Mouse (Mus musculus): ENCODE results near the gene Mgea5.

The Mgea5 gene

DNA sequence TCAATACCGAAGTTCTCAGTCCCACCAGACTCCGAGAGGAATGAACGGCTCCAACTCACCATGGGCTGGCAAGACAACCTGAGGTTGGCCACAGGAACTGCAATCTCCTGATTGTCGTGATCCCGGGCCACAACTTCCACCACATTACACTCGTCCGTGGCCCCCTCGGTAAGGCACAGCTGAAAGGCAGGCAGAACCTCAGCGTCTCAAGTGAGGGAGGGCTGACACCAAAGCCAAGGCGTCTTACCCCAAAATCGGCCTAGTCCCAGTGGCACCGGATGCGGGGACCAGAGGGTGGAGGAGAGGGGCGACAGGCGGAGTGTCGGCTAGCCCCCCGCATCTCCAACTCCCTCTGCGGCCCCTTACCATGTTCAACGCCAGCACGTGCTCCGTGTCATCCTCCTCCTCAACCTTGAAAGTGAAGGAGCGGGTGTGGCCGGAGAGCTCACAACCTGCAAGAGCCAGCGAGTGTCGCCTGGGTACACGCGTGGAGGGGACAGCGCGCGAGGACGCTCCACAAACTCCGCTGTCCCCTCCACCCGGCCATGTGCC, 34.9 kb downstream of the Mgea5 start:
- peak in 1 of 2 experiments; percentile 9 for DNase-seq (ENCODE audit: low spot score in 2 of 2)

DNA sequence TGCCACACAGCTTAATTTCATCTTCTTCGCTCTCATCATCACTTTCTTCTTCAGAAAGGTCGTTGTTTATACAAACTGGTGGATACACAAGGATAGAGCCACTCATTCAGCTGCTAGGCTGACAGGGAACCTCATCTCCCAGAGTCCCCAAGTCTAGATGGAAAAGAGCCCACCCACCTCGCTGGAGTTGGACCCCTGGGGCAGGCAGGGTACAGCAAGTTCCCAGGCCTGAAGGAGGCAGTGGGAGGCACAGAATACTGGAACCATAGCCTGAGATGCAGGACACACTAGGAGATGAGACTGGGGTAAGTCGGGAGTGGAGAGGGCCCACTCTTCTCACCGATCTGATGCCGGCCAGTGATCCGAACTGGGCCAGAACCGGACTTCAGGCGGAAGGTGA, 35.4 kb downstream of the Mgea5 start:
- DNase-seq (ENCODE audit: low spot score in 2 of 2) = no peak

DNA sequence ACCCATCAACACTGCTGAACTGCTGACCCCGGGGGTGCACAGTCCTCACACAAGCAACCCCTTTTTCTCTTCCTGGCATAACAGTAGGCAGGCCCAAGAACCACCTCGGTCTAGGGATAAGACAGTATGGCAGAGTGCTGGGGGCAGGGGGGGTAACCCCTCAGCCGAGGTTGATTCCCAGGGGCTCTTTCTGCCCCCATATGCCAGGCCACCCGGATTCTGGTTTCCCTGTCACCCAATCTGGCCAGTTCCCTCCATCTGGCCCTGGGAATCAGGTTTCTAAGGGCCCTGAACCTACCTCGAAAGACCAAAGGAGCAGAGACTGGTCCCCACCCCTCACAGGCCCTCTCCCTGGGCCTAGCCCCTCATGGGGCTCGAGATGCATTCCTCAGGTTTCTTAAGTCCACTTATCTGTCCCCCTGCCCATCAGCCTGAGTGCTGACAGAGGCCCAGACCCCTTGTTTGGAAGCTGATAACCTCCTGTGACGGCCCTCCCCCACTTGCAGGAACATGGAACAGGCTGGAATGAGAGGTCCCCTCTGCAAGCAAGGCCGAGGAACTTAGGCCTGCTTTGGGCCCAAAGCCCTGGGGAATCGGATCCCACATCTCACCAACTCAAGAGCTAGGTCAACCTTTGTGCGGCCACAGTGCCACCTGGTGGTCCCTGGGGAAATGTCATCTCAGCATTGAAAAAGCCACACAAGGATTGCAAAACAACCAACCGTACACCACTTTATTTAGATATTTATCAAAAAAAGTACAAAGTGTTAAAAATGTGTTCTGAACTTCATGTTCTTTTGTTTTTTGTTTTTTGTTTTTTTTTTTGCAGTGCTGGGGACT, 36.4 kb downstream of the Mgea5 start:
- DNase-seq (ENCODE audit: low spot score in 2 of 2) = peak; percentile 84 to 91

DNA sequence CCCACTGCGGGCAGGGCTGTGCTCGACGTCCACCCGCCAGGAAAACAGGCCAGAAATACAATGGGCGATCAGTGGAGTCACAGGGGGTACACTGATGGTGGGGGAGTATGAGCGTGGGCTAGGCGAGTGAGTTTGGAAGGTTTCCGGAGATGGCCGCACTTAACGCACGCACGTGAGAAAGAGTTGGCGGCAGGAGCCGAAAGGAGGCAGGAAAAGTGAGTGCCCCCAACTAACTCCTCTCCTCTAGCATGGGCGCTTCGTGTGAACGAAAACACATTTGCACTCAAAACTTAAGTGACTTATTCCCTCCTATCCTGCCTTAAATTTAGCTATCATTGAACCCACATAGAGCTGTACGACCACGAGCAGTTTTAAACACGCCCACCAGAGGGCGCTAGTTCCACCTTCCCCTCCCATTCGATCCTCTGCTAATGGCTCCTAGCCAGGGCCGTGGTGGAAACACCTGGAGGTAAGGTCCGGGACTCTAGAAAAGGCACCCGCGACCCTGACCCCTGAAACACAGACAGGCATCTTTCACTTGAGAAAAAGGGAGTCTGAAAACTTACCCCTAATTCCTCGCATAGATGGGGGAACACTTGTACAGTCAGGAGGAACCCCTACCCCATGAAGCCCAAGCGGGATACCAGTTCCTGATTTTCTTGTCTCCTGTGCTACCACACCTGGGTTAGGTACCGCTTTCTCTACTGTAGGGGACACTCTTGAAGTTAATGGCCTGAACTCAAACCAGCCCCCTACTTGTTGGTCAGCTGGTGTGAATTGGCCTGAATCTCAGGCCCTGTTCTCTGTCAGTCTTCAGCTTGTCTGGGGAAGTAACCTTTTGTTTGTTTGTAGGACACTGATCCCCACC, 37.2 kb downstream of the Mgea5 start:
- peak; percentile 69 to 76 for DNase-seq (ENCODE audit: low spot score in 2 of 2)

DNA sequence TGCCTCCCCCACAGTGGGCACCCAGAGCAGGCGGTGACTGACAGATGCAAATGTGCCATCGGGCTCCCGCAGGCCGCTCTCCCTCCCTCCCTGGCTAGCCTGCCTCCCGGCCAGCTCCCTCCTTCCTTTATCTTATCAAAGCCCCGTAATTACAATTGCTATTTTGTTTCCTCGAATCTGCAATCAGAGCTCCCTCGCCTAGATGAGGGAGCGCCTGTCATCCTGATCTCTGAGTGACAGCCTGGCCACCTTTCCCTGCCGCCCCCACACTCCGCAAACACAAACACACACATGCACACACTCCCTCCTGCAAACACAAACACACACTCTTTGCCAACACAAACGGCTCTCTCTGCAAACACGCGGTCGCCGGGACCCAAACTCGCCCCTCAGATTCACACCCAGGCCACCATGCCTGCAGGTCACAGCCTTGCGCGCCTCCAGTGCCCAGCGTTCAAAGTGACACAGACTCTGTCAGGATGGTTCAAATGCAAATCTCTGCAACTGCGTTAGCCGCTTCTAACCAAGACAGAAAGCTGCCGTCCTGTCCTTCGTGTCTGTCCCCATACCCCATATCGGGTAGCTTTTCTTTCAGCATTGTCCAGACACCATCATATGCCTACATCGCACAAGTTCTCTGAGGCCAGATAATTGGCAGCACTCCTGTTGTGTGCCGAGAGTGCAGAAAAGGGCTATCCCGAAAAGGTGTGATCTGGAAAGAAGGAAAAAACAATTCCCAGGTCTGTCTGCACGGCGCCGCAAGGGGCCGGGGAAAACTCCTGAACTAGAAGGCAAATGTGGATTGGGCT, 38.1 kb downstream of the Mgea5 start:
- no peak for DNase-seq (ENCODE audit: low spot score in 2 of 2)

DNA sequence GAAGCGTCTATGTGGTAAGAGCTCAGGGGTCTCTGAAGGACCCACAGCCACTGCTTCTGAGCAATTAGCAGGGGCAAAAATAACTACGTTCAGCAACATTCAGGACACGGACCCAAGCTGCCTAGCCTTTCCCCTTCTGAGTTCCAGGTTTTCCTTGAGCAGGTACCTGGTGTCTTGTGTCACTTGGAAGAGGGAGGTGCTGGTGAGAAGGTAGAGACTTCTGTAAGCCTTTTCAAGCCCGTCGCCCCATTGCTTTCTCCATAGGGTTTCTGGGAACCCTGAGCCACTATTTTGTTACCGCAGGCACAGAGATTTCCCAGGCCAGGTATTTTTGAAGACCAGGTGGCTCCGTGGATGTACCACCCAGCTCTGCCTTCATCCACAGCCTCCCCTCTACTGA, 40.0 kb downstream of the Mgea5 start:
- no peak for DNase-seq (ENCODE audit: low spot score in 2 of 2)

DNA sequence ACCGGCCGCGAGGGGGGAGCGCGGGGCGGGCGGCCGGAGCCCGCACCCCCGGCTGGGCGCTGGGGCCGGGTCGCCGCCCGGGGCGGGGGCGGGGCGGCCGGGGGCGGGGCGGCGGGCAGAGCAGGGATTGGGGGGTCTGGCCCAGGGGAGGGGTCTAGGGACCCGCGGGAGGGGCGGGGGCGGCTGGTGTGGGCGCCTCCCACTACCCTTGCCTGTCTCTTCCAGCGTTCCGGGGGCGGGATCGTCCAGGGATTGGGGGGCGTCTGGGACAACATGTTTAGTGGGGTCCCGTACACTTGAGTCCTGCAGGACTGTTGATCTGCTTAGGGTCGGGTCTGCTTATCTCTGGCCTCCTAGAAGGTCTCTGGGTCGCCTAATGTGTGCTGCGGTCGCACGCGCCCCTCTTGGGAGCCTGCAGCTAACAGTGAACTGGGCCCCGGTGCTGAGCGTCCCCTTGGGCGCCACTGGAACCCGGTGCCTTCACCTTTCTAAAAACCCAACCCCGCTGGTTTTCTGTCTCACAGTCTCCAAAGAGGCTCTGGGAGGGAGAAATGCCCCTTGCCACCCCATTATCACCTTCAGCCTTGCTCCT, 40.6 kb downstream of the Mgea5 start:
- no peak for DNase-seq (ENCODE audit: low spot score in 2 of 2)

DNA sequence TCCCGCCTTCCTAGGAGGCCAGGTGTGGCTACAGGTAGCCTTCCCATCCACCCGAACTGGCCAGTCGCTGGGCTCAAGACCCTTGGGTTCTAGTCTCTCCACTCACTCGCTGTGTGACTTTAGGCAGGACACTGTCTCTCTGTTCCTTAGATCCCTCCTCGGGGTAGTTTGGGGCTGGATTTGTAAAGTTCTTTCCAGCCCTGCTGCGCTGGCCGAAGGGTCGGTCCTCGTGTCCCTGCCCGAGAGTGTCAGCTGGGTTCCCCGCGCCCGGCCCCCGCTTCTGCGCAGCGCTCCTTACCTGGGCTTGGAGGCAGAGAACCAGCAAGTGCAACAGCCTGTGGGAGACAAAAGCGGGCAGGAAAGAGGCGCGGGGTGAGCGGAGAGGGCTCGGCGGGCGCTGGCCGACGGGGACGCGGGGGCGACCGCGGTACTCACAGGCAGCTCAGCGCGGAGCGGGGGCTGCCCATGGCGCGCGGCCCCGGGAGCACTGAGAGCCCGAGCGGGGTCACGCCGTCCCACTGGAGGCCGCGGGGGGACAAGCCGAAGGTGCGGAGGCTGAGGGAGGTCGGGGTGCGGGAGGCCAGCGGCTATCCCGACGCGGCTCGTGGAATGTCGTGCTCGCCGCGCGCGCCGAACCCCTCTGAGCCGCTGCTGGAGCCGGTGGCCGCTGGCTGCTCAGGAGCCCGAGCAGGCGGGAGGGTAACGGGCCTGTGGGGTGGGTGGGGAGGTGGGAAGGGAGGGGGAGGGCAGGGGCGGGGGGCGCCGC, 41.2 kb downstream of the Mgea5 start, which contains the start of gene Fgf8:
Fgf8 (minus strand) TSS at position 698 of the 766 bp plus-strand sequence.
- no peak for DNase-seq (ENCODE audit: low spot score in 2 of 2)

DNA sequence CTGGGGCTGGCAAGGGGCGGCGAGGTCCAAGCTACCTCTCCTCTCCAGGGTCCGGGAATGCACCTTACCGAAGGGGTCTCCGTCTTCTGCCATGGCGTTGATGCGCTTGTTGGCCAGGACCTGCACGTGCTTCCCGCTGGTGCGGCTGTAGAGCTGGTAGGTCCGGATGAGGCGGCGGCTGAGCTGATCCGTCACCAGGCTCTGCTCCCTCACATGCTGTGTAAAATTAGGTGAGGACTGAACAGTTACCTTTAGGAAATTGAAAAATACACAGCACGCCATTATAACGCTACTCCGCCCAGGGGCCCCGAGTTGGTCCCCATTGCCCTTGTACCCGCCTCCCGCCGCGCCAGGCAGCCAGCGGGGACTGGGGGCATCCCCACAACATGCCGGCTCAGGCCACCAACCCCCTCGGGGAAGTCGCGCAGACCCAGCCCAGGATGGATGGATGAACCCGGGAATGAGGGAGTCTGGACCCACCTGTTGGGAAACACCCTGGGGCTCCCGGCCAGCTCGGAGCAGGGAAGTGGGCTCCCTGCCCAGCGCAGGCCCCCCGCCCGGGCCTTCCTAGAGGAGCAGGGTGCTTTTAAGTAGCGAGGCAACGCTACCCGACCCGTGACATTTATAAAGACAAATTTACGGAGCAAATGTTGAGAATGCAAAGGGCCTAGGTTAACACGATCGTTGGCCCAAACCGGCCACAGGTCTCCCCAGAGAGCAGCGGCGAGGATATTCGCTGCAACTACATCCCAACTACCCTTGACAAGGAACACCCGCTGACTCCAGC, 42.0 kb downstream of the Mgea5 start:
- DNase-seq (ENCODE audit: low spot score in 2 of 2) = no peak

DNA sequence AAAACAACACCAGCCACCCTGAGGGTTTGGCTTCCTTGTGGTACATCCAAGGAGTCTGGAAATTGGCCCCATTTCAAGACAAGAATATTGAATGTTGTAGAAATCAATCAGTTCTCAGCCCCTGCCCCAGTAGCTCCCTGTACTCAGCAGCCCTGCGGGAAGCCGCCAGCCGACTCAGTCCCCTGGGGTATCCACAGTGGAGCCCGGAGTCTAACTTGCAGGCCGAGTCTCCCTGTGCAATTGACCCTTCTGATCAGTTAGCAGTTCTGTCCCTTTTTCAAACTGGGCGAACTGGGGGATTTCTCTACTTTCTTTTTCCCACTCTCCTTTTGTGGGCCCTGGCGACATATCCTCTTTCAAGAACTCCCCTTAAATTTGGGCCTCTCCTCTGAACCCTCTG, 42.8 kb downstream of the Mgea5 start:
- DNase-seq (ENCODE audit: low spot score in 2 of 2) = no peak

DNA sequence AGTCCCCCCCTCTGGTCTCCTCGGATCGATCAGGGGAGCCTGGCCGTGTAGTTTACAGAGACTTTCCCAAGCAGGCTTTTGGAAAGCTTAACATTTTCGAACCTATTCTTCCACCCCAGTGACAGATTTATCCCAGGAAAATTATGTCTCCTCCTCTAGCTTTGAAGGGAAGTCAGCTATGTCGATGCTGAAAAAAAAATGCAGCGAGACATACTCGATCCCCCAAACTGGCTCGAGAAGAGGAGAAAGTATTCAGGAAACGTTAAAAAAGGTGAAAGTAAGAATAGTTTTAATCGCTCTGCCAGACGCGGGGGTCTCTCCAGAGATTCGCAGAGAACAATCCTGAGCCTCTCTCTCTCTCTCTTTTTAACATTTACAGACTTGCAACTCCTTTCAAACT, 43.4 kb downstream of the Mgea5 start:
- DNase-seq (ENCODE audit: low spot score in 2 of 2) = no peak

DNA sequence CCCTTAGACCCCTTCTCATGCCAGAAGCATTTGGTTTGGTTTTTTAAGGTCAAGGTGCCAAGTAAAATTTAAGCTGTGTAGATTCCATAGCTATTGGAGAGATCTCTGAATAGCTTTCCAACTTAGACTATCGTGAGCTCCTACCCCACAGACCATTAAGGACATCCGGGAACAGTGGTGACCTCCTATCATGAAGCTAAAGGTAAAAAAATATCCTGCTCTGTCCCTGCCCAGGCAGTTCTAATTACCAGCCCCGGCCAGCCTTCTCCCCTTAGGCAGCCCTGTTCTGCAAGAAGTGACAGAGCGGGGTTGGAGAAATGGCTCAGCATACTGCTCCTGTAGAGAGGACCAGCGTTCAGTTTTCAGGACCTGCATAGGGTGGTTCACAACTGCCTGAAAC, 45.1 kb downstream of the Mgea5 start:
- DNase-seq (ENCODE audit: low spot score in 2 of 2) = no peak

DNA sequence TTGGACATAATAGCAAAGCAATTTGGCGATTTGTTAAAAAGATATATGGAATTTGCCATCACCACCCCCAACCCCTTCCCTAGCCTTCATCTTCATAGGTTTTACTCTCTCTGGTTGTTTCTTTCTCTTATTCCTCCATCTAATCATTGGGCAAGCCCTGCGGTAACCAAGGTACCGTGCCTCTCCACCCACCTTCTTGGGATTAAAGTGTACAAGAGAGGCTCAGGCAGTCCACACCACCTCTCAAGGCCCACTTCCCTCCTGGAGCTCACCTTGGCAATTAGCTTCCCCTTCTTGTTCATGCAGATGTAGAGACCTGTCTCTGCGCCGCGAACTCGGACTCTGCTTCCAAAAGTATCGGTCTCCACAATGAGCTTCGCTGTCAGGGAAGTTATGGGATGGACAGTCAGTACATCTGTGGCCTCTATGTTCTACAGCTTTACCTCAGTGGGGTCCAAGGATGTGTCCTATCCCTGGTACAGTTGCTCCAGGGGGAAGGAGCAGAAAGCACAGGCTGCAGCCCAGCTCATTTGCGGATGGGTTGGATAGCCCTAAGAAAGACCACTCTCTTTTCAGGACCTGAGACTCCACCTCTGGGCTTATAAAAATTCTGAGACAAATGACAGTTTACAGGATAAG, 45.7 kb downstream of the Mgea5 start:
- DNase-seq (ENCODE audit: low spot score in 2 of 2) = no peak

DNA sequence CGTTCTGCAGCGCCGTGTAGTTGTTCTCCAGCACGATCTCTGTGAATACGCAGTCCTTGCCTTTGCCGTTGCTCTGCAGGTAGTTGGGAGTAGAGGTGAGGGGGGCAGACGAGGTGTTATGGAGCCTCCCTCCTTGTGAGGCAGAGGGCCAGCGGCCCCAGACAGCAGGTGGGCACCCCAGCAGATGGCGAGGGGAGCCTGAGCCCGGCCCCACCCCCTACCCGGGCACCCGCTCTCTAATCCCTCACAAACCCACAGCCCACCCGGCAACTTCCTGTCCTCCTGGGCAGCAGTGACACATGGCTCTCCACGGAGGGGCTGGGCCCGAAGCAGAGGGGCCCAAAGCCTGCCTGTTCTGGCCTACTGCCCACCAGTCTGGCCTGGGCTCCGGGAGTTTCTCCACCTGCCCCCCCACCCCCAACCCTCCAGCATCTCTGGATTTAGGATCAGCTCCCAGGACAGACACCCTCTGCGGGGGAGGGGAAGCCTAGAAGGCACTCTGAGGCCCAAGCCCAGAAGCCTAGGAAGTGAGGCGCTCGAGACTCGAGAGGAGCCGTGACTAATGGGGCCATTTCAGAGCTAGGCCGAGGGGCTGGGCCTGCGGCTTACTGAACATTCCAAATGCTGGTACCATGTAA, 46.3 kb downstream of the Mgea5 start:
- no peak for DNase-seq (ENCODE audit: low spot score in 2 of 2)

DNA sequence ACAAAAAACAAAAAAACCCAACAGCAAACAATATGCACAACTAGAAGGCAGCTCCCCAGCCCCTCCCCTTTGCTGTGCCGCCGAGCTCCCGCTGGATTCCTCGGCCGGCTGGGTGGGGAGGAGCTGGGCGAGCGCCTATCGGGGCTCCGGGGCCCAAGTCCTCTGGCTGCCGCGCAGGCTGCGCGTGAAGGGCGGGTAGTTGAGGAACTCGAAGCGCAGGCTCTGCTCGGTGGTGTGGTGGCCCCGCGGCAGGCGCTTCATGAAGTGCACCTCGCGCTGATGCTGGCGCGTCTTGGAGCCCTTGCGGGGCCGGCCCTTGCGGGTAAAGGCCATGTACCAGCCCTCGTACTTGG, 46.8 kb downstream of the Mgea5 start:
- no peak for DNase-seq (ENCODE audit: low spot score in 2 of 2)

DNA sequence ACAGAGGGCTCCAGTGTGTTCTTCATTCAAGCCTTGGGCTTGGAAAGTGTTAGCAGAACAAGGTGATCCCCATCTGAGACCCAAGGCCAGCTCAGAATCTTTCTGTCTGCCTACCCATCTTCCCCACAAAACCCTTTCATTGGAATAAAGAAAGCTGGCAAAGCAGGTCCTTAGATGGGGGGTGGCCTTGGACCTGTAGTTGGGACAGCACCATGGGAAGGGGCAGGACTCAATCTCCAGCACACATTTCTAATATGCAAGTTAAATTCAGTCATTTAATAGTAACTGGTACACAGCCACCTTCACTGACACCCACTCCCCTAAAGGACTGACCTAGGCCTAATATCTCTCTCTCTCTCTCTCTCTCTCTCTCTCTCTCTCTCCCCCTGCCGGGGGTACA, 47.4 kb downstream of the Mgea5 start:
- DNase-seq (ENCODE audit: low spot score in 2 of 2) = no peak

DNA sequence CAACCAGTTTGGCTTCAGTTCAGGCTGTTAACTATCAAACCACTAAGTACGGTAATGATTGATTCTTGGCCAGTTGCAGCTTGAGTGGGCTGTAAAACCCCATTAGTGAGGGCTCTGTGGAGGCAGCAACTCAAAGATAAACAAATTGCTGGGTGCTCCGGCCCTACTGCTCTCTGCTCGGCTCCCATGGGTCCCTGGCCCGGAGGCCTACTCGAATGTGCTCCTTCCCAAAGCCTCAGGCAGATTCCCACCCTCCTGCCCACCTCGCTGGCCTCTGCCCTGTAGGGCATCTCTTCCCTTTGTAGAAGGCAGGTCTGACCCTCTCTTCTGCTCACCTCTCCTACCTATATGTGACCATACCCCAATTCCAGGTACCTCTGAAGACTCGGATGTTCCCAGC, 48.9 kb downstream of the Mgea5 start:
- no peak for DNase-seq (ENCODE audit: low spot score in 2 of 2)

DNA sequence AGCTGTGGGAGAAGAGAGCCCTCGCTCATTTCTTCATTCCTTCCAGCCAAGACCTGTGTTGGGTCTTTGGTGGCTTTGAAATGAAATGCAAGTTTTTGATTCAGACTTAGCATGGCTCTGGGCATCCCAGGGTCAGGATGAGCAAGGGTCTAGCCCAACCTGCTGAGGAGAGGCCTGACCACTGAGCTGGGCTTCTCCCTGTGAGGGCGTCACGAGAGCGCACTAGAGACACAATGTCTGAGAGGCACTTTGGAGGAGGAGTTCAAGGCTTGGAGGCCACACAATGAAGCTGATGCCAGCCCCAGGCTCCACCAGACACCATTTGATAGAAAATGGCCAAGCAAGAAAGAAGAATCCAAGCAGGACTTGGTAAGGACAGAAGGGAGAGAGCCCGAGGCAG, 49.4 kb downstream of the Mgea5 start:
- DNase-seq (ENCODE audit: low spot score in 2 of 2) = no peak

DNA sequence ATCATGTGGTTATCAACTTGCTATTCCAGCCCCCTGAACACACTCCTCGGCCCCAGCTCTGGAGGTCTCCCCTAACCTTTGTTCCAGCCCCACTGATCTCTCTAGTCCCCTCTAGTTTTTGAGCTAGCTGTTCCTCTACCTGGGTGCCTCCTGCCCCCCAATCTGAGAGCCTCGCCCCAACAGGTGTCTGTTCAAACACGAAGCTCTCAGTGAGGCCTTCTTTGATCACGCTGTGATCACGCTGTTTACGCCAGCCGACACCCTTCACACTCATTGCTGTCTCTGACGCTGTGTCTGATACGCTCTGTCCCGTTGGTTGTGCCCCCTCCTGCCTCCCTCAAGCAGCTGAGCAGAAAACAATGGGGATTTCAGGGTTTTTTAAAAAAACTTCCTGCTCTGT, 50.1 kb downstream of the Mgea5 start:
- DNase-seq (ENCODE audit: low spot score in 2 of 2) = no peak

All from frontal cortex, postnatal 36 days (tissue).